In genomic region chr7:80028418-80028720, GRCm38 (mm10) we compare ENCODE assay signal across 1 mouse cellular context.
TF ChIP-seq lines count a peak whose summit lies in the region.

No protein-coding gene starts in this region.

TF ChIP-seq in CH12.LX, 34 proteins besides CTCF, POLR2A, EP300 and RAD21 (continued from another document):
- TF ChIP-seq MXI1 (IDR thresholded peaks at IDR 0.05; ENCODE audit: low read depth, low read length), result no peak
- no peak for TF ChIP-seq IRF4 (IDR thresholded peaks at IDR 0.05; ENCODE audit: low read depth, low read length)
- no peak for TF ChIP-seq CHD2 (IDR thresholded peaks at IDR 0.05; ENCODE audit: low read length)
- TF ChIP-seq TBP (conservative IDR thresholded peaks at IDR 0.05; ENCODE audit: low read depth, low read length), result no peak
- no peak for TF ChIP-seq SIN3A (IDR thresholded peaks at IDR 0.05; ENCODE audit: low read length)
- no peak for TF ChIP-seq PAX5 (IDR thresholded peaks at IDR 0.05; ENCODE audit: low read length)
- no peak for TF ChIP-seq TCF12 (IDR thresholded peaks at IDR 0.05; ENCODE audit: low read depth, low read length)
- TF ChIP-seq HCFC1 (IDR thresholded peaks at IDR 0.05; ENCODE audit: low read depth, low read length), result no peak
- TF ChIP-seq MAZ (IDR thresholded peaks at IDR 0.05; ENCODE audit: low read depth, low read length), result no peak
- no peak for TF ChIP-seq ETS1 (conservative IDR thresholded peaks at IDR 0.05; ENCODE audit: low read depth, low read length)
- TF ChIP-seq GABPA (IDR thresholded peaks at IDR 0.05; ENCODE audit: insufficient replicate concordance, low read depth, low read length), result no peak
- no peak for TF ChIP-seq JUND (conservative IDR thresholded peaks at IDR 0.05; ENCODE audit: low read depth, low read length)
- TF ChIP-seq JUN (IDR thresholded peaks at IDR 0.05; ENCODE audit: insufficient read depth, low read depth, low read length), result no peak
- no peak for TF ChIP-seq ZC3H11A (IDR thresholded peaks at IDR 0.05; ENCODE audit: low read depth, low read length)
TF ChIP-seq in CH12.LX: peak in this region for 0.
